Comparison of ENCODE assay signal across 9 mouse cellular contexts in the genomic region with DNA sequence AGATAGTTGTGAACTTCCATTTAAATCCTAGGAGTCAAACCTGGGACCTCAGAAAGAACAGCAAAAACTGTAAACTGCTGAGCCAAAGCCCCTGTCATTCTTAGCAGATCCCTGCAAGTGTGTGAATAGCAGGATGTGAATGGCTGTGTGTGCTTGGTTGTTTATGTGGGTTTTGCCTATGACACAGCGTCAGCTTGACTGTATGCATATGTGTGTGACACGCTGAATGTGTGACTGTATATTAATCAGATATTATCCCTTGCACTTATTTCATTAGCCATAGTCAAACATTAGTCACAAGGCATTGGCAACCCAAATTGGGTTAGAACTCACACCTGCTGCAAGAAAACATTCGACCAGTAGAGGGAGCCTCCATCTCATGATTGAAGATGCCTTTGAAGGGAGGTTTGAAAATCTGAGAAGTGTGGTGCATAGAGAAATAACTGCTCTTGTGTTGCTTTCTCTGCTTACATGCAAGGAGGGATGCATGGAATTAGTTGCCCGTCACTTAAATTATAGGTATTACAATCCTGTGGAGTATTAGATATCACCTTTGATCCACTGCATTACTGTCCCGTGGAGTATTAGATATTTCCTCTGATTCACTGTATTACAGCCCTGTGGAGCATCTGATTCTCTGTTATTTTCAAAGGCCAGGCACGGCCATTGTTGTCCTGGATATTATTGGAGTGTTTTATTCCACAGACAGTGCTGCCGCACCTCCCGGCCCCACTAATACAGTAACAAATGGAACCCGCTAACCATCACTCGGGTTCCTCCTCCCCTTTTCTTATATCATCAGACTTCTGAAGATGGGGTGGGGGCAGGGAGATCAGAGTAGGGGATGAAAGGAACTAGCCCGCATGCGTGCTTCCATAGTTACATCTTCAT.
DNase-seq lines count a peak whose midpoint lies in the region; ATAC-seq and TF ChIP-seq lines count a peak whose summit lies in the region.
"Had no signal": no experiment of that assay in that cellular context is flagged by ENCODE, and none has a peak within 500 bp of the region (broad histone marks: within the 10 kb centered on the region; RNA-seq: fewer than 3 reads in every experiment).

No protein-coding gene starts in this region.

- no peaks in the 10 kb centered on the region for H3K36me3 ChIP-seq in forebrain, postnatal 0 days (ENCODE audit: insufficient read depth)
- no peaks in the 10 kb centered on the region for H3K36me3 ChIP-seq in kidney, embryonic 14.5 days (ENCODE audit: control insufficient read depth, insufficient read depth, low read length)
- H3K36me3 ChIP-seq in neural tube, embryonic 13.5 days: no peaks in the 10 kb centered on the region
- H3K36me3 ChIP-seq: embryonic facial prominence, embryonic 13.5 days had no signal

- no peaks in the 10 kb centered on the region for H3K4me1 ChIP-seq in forebrain, postnatal 0 days (ENCODE audit: insufficient read depth)
- H3K4me1 ChIP-seq in kidney, embryonic 14.5 days (ENCODE audit: control insufficient read depth, insufficient read depth, low read length): no peaks in the 10 kb centered on the region
- no peaks in the 10 kb centered on the region for H3K4me1 ChIP-seq in neural tube, embryonic 13.5 days (replicated peaks)
- H3K4me1 ChIP-seq: embryonic facial prominence, embryonic 13.5 days had no signal

- H3K4me3 ChIP-seq in forebrain, postnatal 0 days (ENCODE audit: low read depth, low read length): no peak overlapping the region
- H3K4me3 ChIP-seq in kidney, embryonic 14.5 days (ENCODE audit: low read length): no peak overlapping the region
- H3K4me3 ChIP-seq in neural tube, embryonic 13.5 days: no peak overlapping the region
- H3K4me3 ChIP-seq: embryonic facial prominence, embryonic 13.5 days had no signal

- intact Hi-C loops in left cerebral cortex, postnatal 4 days (cut with DNase I): loop anchor here (5.0 kb wide), 1 partner anchor 904 kb away; no protein-coding TSS in a partner anchor

- 44% methylated on average over 12 of the region's 12 CpGs for WGBS in forebrain, postnatal 0 days
- WGBS in kidney, embryonic 14.5 days: 52% methylated on average over 12 of the region's 12 CpGs
- 52% methylated on average over 12 of the region's 12 CpGs for WGBS in neural tube, embryonic 13.5 days

- peak; percentile 60 for DNase-seq in urinary bladder, postnatal 14 days (ENCODE audit: low spot score)
- no peak for DNase-seq in urinary bladder, adult 2 months (ENCODE audit: low spot score)
- DNase-seq in cerebellum, adult 18-20 months: peak; percentile 79 to 81
- DNase-seq in forebrain, postnatal 0 days: peak; percentile 92
- peak; percentile 65 for DNase-seq in left cerebral cortex, postnatal 4 days

- ATAC-seq in forebrain, postnatal 0 days: peak; percentile 87
- ATAC-seq in kidney, embryonic 14.5 days (ENCODE audit: low FRiP score, low TSS enrichment): peak; percentile 64; the same call in 1 of the 2 replicates
- peak; percentile 74 for ATAC-seq in neural tube, embryonic 13.5 days (ENCODE audit: low read depth)
- ATAC-seq in erythroid progenitor cell, adult 5-6 weeks (replicated peaks; ENCODE audit: low FRiP score, poor library complexity, severe bottlenecking): no peak

- H3K27ac ChIP-seq in forebrain, postnatal 0 days (ENCODE audit: low read depth, low read length): no peak overlapping the region
- H3K27ac ChIP-seq in kidney, embryonic 14.5 days (ENCODE audit: low read depth, low read length): no peak overlapping the region
- H3K27ac ChIP-seq in neural tube, embryonic 13.5 days (replicated peaks): peak overlapping the region; percentile 63; the same call in 1 of the 2 replicates
- H3K27ac ChIP-seq: embryonic facial prominence, embryonic 13.5 days had no signal

- no peaks in the 10 kb centered on the region for H3K9me3 ChIP-seq in forebrain, postnatal 0 days (ENCODE audit: low read length)
- no peaks in the 10 kb centered on the region for H3K9me3 ChIP-seq in kidney, embryonic 14.5 days (ENCODE audit: control insufficient read depth, low read length)
- no peaks in the 10 kb centered on the region for H3K9me3 ChIP-seq in neural tube, embryonic 13.5 days
- H3K9me3 ChIP-seq: embryonic facial prominence, embryonic 13.5 days had no signal

- H3K4me2 ChIP-seq in forebrain, postnatal 0 days (ENCODE audit: low read depth): no peak overlapping the region
- H3K4me2 ChIP-seq in kidney, embryonic 14.5 days (replicated peaks; ENCODE audit: low read depth, low read length): no peak overlapping the region
- no peak overlapping the region for H3K4me2 ChIP-seq in neural tube, embryonic 13.5 days
- H3K4me2 ChIP-seq: embryonic facial prominence, embryonic 13.5 days had no signal

- H3K9ac ChIP-seq in forebrain, postnatal 0 days: no peak overlapping the region
- no peak overlapping the region for H3K9ac ChIP-seq in kidney, embryonic 14.5 days (ENCODE audit: low read depth, low read length)
- H3K9ac ChIP-seq in neural tube, embryonic 13.5 days: no peak overlapping the region
- H3K9ac ChIP-seq: embryonic facial prominence, embryonic 13.5 days had no signal

- TF ChIP-seq CTCF in forebrain, postnatal 0 days (IDR thresholded peaks at IDR 0.05; ENCODE audit: low read depth): peak; percentile 96

- no peaks in the 10 kb centered on the region for H3K27me3 ChIP-seq in forebrain, postnatal 0 days (ENCODE audit: insufficient read depth, low read length)
- no peaks in the 10 kb centered on the region for H3K27me3 ChIP-seq in kidney, embryonic 14.5 days (ENCODE audit: control insufficient read depth, insufficient read depth, low read length)
- H3K27me3 ChIP-seq in neural tube, embryonic 13.5 days: no peaks in the 10 kb centered on the region
- H3K27me3 ChIP-seq: embryonic facial prominence, embryonic 13.5 days had no signal
